Mouse (Mus musculus) limb, embryonic 12.5 days (tissue): ENCODE results near the gene Ttll10. TPM values are rescaled to one million over a fixed set of nuclear protein-coding genes. Genes with fewer than 3 reads are reported as not detected.

Experiments used
- ATAC-seq: fragments of 200-750 bp; cut with Nextera tagmentation; 2 replicates; pipeline ENCODE4 v1.8.0; 2017; ENCODE audit warnings: low read depth, moderate TSS enrichment; ENCODE audit not compliant: insufficient number of reproducible peaks, insufficient read depth, low FRiP score, low TSS enrichment
- H3K27ac ChIP-seq: fragments of 300-500 bp; sonication (generic); 2 replicates; pipeline ENCODE4 v1.5.1; 2016; ENCODE audit warnings: mild to moderate bottlenecking, moderate library complexity
- H3K27me3 ChIP-seq: fragments of 300-500 bp; sonication (generic); 2 replicates; pipeline ENCODE4 v1.6.1; 2016; ENCODE audit warnings: mild to moderate bottlenecking, moderate library complexity
- H3K36me3 ChIP-seq: fragments of 300-500 bp; sonication (generic); 2 replicates; pipeline ENCODE4 v1.6.1; 2016; ENCODE audit warnings: mild to moderate bottlenecking, moderate library complexity
- H3K4me1 ChIP-seq: fragments of 300-500 bp; sonication (generic); replicated peaks from 2 replicates; pipeline ENCODE4 v1.6.1; 2016
- H3K4me2 ChIP-seq: fragments of 300-500 bp; sonication (generic); 2 replicates; pipeline ENCODE4 v1.6.1; 2016; ENCODE audit warnings: mild to moderate bottlenecking, moderate library complexity
- H3K4me3 ChIP-seq: fragments of 300-500 bp; sonication (generic); replicated peaks from 2 replicates; pipeline ENCODE4 v1.5.1; 2016; ENCODE audit warnings: mild to moderate bottlenecking
- H3K9ac ChIP-seq: fragments of 300-500 bp; sonication (generic); replicated peaks from 2 replicates; pipeline ENCODE4 v1.6.1; 2016; ENCODE audit warnings: mild to moderate bottlenecking, moderate library complexity
- H3K9me3 ChIP-seq: fragments of 300-500 bp; sonication (generic); 2 replicates; pipeline ENCODE4 v1.6.1; 2016; ENCODE audit warnings: mild to moderate bottlenecking, moderate library complexity
- WGBS: fragments of 180-500 bp; shearing (Covaris S2); methylation state at CpG from one replicate; pipeline ENCODE4 v1.1.7; 2016; 5-methylcytosine and 5-hydroxymethylcytosine counted together
- microRNA counts: library from miRNA; unstranded; fragments of <30 nt; microRNA quantifications from one replicate; lab custom pipeline; 2017
- microRNA-seq: library from miRNA; unstranded; fragments of <30 nt; microRNA quantifications from one replicate; pipeline ENCODE4, GENCODE M21; 2017
- polyA plus RNA-seq: library from polyadenylated mRNA; unstranded; fragments of >200 nt; fragmentation: Nextera tagmentation; extraction: Ambion mirVana; gene quantifications from 2 replicates; pipeline ENCODE4 v1.2.1, GENCODE M21; 2016

Gene Ttll10
- polyA plus RNA-seq, 1 experiment from 2014 or later, result 1.3 TPM

DNA sequence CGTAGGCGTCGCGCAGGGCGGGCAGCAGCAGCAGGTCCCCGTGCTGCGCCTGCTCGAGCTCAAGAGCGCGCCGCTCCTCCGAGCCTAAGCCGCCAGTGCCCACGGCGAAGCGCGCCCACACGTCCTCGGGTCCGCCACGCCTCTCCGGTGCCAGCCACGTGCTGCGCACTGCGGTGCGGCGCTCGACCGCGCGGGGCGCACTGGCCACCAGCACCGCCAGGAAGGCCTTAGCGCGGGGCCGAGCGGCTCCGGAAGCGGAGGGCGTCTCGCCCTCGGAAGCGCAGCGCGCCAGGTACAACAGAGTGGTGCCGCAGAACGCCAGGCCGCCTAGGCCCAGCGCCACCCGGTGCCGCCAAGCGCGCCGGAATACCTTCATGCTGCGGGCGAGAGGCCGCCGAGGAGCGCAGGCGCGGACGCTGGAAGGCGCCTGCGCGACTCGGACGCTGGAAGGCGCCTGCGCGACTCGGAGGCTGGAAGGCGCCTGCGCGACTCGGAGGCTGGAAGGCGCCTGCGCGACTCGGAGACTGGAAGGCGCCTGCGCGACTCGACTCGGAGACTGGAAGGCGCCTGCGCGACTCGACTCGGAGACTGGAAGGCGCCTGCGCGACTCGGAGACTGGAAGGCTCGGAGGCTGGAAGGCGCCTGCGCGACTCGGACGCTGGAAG, 66.8 kb downstream of the Ttll10 start, which contains the start of the genes B3galt6 and Sdf4:
Gene B3galt6, minus strand, starts transcription at position 409 of the 665 bp plus-strand sequence.
Gene Sdf4, plus strand, starts transcription at position 632 of the 665 bp plus-strand sequence.
- peak; percentile 76 for ATAC-seq
- Histone ChIP-seq H3K4me1 (peaks cover 19% of the 10 kb centered on the region), H3K4me2 (peak within 1 kb of the TSS; percentile 94), H3K27me3 (no peaks in the 10 kb centered on the region), H3K9ac (peak within 1 kb of the TSS; percentile 83), H3K36me3 (peaks cover 20% of the 10 kb centered on the region), H3K4me3 (peak within 1 kb of the TSS; percentile 83), H3K9me3 (no peaks in the 10 kb centered on the region), H3K27ac (peak within 1 kb of the TSS; percentile 96)
- under 1% methylated on average over 99 of the region's 99 CpGs for WGBS

GRCm38 (mm10) chr4:155991908-155992230, 67.3 kb downstream of the Ttll10 start:
- peaks cover 15% of the 10 kb centered on the region for H3K36me3 ChIP-seq
- H3K4me1 ChIP-seq, result peaks cover 19% of the 10 kb centered on the region
- H3K4me3 ChIP-seq, result peak overlapping the region; percentile 83
- H3K27ac ChIP-seq, result peak overlapping the region; percentile 96
- WGBS, result 28% methylated on average over 37 of the region's 37 CpGs
- peak overlapping the region; percentile 57 for H3K9ac ChIP-seq
- peak; percentile 13; the same call in 1 of the 2 replicates for ATAC-seq
- H3K4me2 ChIP-seq, result peak overlapping the region; percentile 94
- H3K27me3 ChIP-seq, result no peaks in the 10 kb centered on the region
- no peaks in the 10 kb centered on the region for H3K9me3 ChIP-seq

- peak overlapping the region; percentile 57 for H3K9ac ChIP-seq
- WGBS, result 88% methylated on average over 22 of the region's 22 CpGs
- peak overlapping the region; percentile 83 for H3K4me3 ChIP-seq
- no peak; the same call in 1 of the 2 replicates for ATAC-seq
- H3K4me1 ChIP-seq, result peaks cover 19% of the 10 kb centered on the region
- H3K27ac ChIP-seq, result no peak overlapping the region
- H3K36me3 ChIP-seq, result peaks cover 10% of the 10 kb centered on the region
- no peaks in the 10 kb centered on the region for H3K27me3 ChIP-seq
- peak overlapping the region; percentile 94 for H3K4me2 ChIP-seq
- no peaks in the 10 kb centered on the region for H3K9me3 ChIP-seq
Measured at GRCm38 (mm10) chr4:155991211-155991907, 67.9 kb downstream of the Ttll10 start.

MicroRNAs encoded within 50 kb of the gene (microRNA counts, 519-probe panel; counts per million panel counts)
- microRNA mmu-miR-200a (lab: Ali Mortazavi, UCI) (2,465 counts per million, percentile 9 among the panel's probes with 10 or more counts), microRNA mmu-miR-200b (lab: Ali Mortazavi, UCI) (5,744 counts per million, percentile 64 among the panel's probes with 10 or more counts), microRNA mmu-miR-429 (lab: Ali Mortazavi, UCI) (5,703 counts per million, percentile 61 among the panel's probes with 10 or more counts)

Small RNA genes lying within 50 kb of the gene (microRNA-seq; reads per million reads assigned to microRNA genes)
- gene Mir200a (311 reads per million, percentile 64 among the genes with 10 or more reads in this experiment), gene Mir200b (1,032 reads per million, percentile 76 among the genes with 10 or more reads in this experiment), gene Mir429 (3,792 reads per million, percentile 88 among the genes with 10 or more reads in this experiment)

Other genes starting within 250 kb of the Ttll10 start
- 241 and 256 TPM in 2 replicates for gene Ccnl2, start 246.9 kb downstream of the Ttll10 start, polyA plus RNA-seq
- gene Aurkaip1, start 228.1 kb downstream of the Ttll10 start, polyA plus RNA-seq, result 146 and 151 TPM in 2 replicates
- gene Mxra8, start 219.7 kb downstream of the Ttll10 start, polyA plus RNA-seq, result 44.9 and 62.1 TPM in 2 replicates
- gene Dvl1, start 212.0 kb downstream of the Ttll10 start, polyA plus RNA-seq, result 5.5 and 14.7 TPM in 2 replicates
- gene Tas1r3, start 196.1 kb downstream of the Ttll10 start, polyA plus RNA-seq, result 0.39 and 0.74 TPM in 2 replicates
- 13.6 and 14.2 TPM in 2 replicates for gene Cptp, start 190.0 kb downstream of the Ttll10 start, polyA plus RNA-seq
- 82.0 and 82.9 TPM in 2 replicates for gene Ints11, start 189.9 kb downstream of the Ttll10 start, polyA plus RNA-seq
- gene Pusl1, start 167.6 kb downstream of the Ttll10 start, polyA plus RNA-seq, result 45.4 and 48.5 TPM in 2 replicates
- gene Acap3, start 167.6 kb downstream of the Ttll10 start, polyA plus RNA-seq, result 18.4 and 25.5 TPM in 2 replicates
- 165 and 169 TPM in 2 replicates for gene Ube2j2, start 115.6 kb downstream of the Ttll10 start, polyA plus RNA-seq
- gene C1qtnf12, start 97.1 kb downstream of the Ttll10 start, polyA plus RNA-seq, result 27.1 and 31.6 TPM in 2 replicates
- 16.1 and 16.8 TPM in 2 replicates for gene B3galt6, start 66.8 kb downstream of the Ttll10 start, polyA plus RNA-seq
- gene Sdf4, start 66.5 kb downstream of the Ttll10 start, polyA plus RNA-seq, result 131 and 139 TPM in 2 replicates
- gene Tnfrsf4, start 45.6 kb downstream of the Ttll10 start, polyA plus RNA-seq, result 0.84 and 0.92 TPM in 2 replicates
- 1.8 and 1.9 TPM in 2 replicates for gene Tnfrsf18, start 33.2 kb downstream of the Ttll10 start, polyA plus RNA-seq
- gene 9430015G10Rik, start 50.6 kb upstream of the Ttll10 start, polyA plus RNA-seq, result 59.9 and 63.1 TPM in 2 replicates
- gene Rnf223, start 71.1 kb upstream of the Ttll10 start, polyA plus RNA-seq, result 0.63 and 0.86 TPM in 2 replicates
- 78.4 and 84.1 TPM in 2 replicates for gene Agrn, start 138.1 kb upstream of the Ttll10 start, polyA plus RNA-seq
- 0.40 and 0.95 TPM in 2 replicates for gene Isg15, start 141.4 kb upstream of the Ttll10 start, polyA plus RNA-seq
- 1.8 TPM in 2 replicates for gene AW011738, start 143.9 kb upstream of the Ttll10 start, polyA plus RNA-seq
- 0.45 and 0.66 TPM in 2 replicates for gene Perm1, start 156.5 kb upstream of the Ttll10 start, polyA plus RNA-seq
- 29.2 and 32.8 TPM in 2 replicates for gene Plekhn1, start 175.4 kb upstream of the Ttll10 start, polyA plus RNA-seq
- 94.1 and 96.3 TPM in 2 replicates for gene Noc2l, start 176.6 kb upstream of the Ttll10 start, polyA plus RNA-seq
- gene Samd11, start 196.2 kb upstream of the Ttll10 start, polyA plus RNA-seq, result 0.50 and 0.95 TPM in 2 replicates